Mouse (Mus musculus): Measurements from ENCODE around the gene Tppp. TPM values are rescaled to one million over a fixed set of nuclear protein-coding genes. Genes with fewer than 3 reads are reported as not detected.
"Not testable (repeated sequence)": the region's sequence is repeated elsewhere in the genome, so short reads cannot be mapped to it uniquely, and the experiment has no call there.

Gene Tppp
- polyA plus RNA-seq, 1 experiment from 2014 or later, result 5.3 TPM

- 90% methylated on average over 1 of the region's 1 CpGs for WGBS
- Histone ChIP-seq H3K4me2 (ENCODE audit: low read length) (no peak overlapping the region), H3K9me3 (ENCODE audit: control insufficient read depth, low read length) (no peaks in the 10 kb centered on the region), H3K4me1 (ENCODE audit: control insufficient read depth in 2 of 2, insufficient read depth in 2 of 2, low read length in 2 of 2) (no peaks in the 10 kb centered on the region), H3K4me3 (ENCODE audit: control insufficient read depth in 1 of 2, insufficient read depth in 1 of 2, low read depth in 1 of 2, low read length in 2 of 2) (no peak overlapping the region), H3K9ac (ENCODE audit: low read length) (no peak overlapping the region), H3K27ac (replicated peaks in 1 of 2; ENCODE audit: control insufficient read depth in 1 of 2, insufficient read depth in 1 of 2, low read depth in 2 of 2, low read length in 2 of 2) (no peak overlapping the region), H3K36me3 (ENCODE audit: control insufficient read depth, insufficient read depth, low read length) (peaks cover 43% of the 10 kb centered on the region), H3K27me3 (ENCODE audit: control insufficient read depth, insufficient read depth, low read length) (no peaks in the 10 kb centered on the region)
- no peak for ATAC-seq (ENCODE audit: insufficient number of reproducible peaks, insufficient read depth, low FRiP score, low read depth)
Measured at GRCm38 (mm10) chr13:74056194-74056593, 47.0 kb downstream of the Tppp start.

- H3K4me3 ChIP-seq (ENCODE audit: control insufficient read depth in 1 of 2, insufficient read depth in 1 of 2, low read depth in 1 of 2, low read length in 2 of 2), result no peak overlapping the region
- no peaks in the 10 kb centered on the region for H3K27me3 ChIP-seq (ENCODE audit: control insufficient read depth, insufficient read depth, low read length)
- H3K9me3 ChIP-seq (ENCODE audit: control insufficient read depth, low read length), result no peaks in the 10 kb centered on the region
- no peak overlapping the region for H3K27ac ChIP-seq (replicated peaks in 1 of 2; ENCODE audit: control insufficient read depth in 1 of 2, insufficient read depth in 1 of 2, low read depth in 2 of 2, low read length in 2 of 2)
- peaks cover 25% of the 10 kb centered on the region for H3K36me3 ChIP-seq (ENCODE audit: control insufficient read depth, insufficient read depth, low read length)
- no peak overlapping the region for H3K4me2 ChIP-seq (ENCODE audit: low read length)
- ATAC-seq (ENCODE audit: insufficient number of reproducible peaks, insufficient read depth, low FRiP score, low read depth), result no peak
- no peaks in the 10 kb centered on the region for H3K4me1 ChIP-seq (ENCODE audit: control insufficient read depth in 2 of 2, insufficient read depth in 2 of 2, low read length in 2 of 2)
- 95% methylated on average over 9 of the region's 9 CpGs for WGBS
- no peak overlapping the region for H3K9ac ChIP-seq (ENCODE audit: low read length)
Measured at GRCm38 (mm10) chr13:74058081-74058480, 48.9 kb downstream of the Tppp start.

- Histone ChIP-seq H3K27ac (replicated peaks in 1 of 2; ENCODE audit: control insufficient read depth in 1 of 2, insufficient read depth in 1 of 2, low read depth in 2 of 2, low read length in 2 of 2) (peak within 1 kb of the TSS; percentile 83 to 90), H3K9me3 (ENCODE audit: control insufficient read depth, low read length) (no peaks in the 10 kb centered on the region), H3K4me3 (ENCODE audit: control insufficient read depth in 1 of 2, insufficient read depth in 1 of 2, low read depth in 1 of 2, low read length in 2 of 2) (peak within 1 kb of the TSS; percentile 72 to 95), H3K36me3 (ENCODE audit: control insufficient read depth, insufficient read depth, low read length) (peaks cover 15% of the 10 kb centered on the region), H3K4me1 (ENCODE audit: control insufficient read depth in 2 of 2, insufficient read depth in 2 of 2, low read length in 2 of 2) (no peaks in the 10 kb centered on the region), H3K4me2 (ENCODE audit: low read length) (peak within 1 kb of the TSS; percentile 66), H3K9ac (ENCODE audit: low read length) (peak within 1 kb of the TSS; percentile 85), H3K27me3 (ENCODE audit: control insufficient read depth, insufficient read depth, low read length) (no peaks in the 10 kb centered on the region)
- 3% methylated on average over 48 of the region's 48 CpGs for WGBS
- ATAC-seq (ENCODE audit: insufficient number of reproducible peaks, insufficient read depth, low FRiP score, low read depth), result peak; percentile 90
Measured at GRCm38 (mm10) chr13:74061613-74062377, 52.6 kb downstream of the Tppp start, which contains the start of gene Cep72. TSS of gene Cep72 (minus strand) at chr13:74062299.

DNA sequence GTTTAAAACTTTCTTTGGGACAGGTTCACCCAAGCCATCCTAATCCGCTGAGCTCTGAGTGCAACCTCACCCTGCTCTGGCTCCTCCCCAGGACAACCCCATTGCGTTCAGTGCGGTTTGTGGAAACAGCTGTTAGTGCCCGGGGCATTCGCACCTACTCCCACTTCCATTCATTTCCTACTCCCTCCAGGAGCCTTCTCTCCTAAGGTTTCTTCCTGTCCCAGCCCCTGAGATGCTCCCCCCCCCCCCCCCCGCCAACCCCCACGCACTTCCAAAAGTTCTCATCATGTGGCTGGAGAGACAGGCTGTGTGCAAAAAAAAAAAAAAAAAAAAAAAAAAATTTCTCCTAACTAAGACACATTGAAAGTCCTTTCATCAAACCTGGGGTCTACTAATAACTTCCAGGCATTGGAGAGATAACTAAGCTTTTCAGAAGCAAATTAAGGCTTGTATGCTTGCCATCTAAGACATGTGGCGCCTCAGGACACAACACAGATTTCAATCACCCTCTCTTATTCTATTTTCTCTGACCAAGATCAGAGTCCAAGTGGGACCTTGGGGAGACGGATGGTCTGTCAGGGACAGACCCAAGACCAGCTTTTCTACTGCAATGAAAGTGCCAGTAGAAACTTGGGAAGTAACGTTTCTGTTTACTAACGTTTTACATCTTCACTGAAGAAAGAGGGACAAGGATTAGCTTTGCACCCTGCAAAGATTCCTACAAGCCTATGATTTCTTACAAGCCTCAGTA is 53.3 kb downstream of the Tppp start:
- Histone ChIP-seq H3K4me2 (ENCODE audit: low read length) (peak overlapping the region; percentile 66), H3K27me3 (ENCODE audit: control insufficient read depth, insufficient read depth, low read length) (no peaks in the 10 kb centered on the region), H3K36me3 (ENCODE audit: control insufficient read depth, insufficient read depth, low read length) (peaks cover 8% of the 10 kb centered on the region), H3K4me3 (ENCODE audit: control insufficient read depth in 1 of 2, insufficient read depth in 1 of 2, low read depth in 1 of 2, low read length in 2 of 2) (peak overlapping the region; percentile 72 to 95), H3K4me1 (ENCODE audit: control insufficient read depth in 2 of 2, insufficient read depth in 2 of 2, low read length in 2 of 2) (no peaks in the 10 kb centered on the region), H3K9me3 (ENCODE audit: control insufficient read depth, low read length) (no peaks in the 10 kb centered on the region), H3K27ac (replicated peaks in 1 of 2; ENCODE audit: control insufficient read depth in 1 of 2, insufficient read depth in 1 of 2, low read depth in 2 of 2, low read length in 2 of 2) (no peak overlapping the region), H3K9ac (ENCODE audit: low read length) (peak overlapping the region; percentile 85)
- ATAC-seq (ENCODE audit: insufficient number of reproducible peaks, insufficient read depth, low FRiP score, low read depth), result no peak
- 28% methylated on average over 10 of the region's 11 CpGs for WGBS

DNA sequence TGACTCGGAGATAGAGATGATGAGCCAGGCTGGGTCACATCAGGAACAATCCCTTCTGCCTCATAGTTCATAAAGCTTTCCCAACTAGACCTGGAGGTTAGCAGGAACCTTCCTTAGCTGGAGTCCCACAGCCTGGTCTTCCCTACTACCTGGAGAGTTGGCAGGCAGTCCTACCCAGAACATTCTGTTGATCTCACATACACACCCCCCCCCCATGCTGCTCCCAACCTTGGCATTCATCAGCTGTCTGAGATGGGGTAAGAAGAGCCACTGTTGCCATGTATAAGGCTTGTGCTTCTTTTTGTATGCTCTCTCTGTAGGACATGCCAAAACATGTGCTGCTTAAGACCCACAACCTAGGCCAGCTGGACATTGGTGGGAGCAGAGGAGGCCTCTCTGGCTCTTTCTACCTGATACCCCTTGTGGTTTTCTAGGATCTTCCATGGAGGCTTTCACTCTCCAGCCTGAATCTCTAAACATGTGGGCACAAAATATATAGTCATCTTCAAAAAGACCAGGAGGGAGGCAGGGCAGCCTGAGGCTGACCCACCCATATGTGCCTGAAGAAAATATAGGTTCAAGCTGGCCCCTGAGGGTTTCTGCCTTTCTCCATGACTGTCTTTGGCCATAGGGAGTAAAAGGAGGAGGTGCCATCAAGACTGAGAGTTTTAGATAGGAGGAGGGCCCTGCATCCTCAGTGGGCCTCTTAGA is 54.3 kb downstream of the Tppp start:
- Histone ChIP-seq H3K9ac (ENCODE audit: low read length) (no peak overlapping the region), H3K36me3 (ENCODE audit: control insufficient read depth, insufficient read depth, low read length) (no peaks in the 10 kb centered on the region), H3K27me3 (ENCODE audit: control insufficient read depth, insufficient read depth, low read length) (no peaks in the 10 kb centered on the region), H3K4me2 (ENCODE audit: low read length) (no peak overlapping the region), H3K4me1 (ENCODE audit: control insufficient read depth in 2 of 2, insufficient read depth in 2 of 2, low read length in 2 of 2) (no peaks in the 10 kb centered on the region), H3K9me3 (ENCODE audit: control insufficient read depth, low read length) (no peaks in the 10 kb centered on the region), H3K27ac (replicated peaks in 1 of 2; ENCODE audit: control insufficient read depth in 1 of 2, insufficient read depth in 1 of 2, low read depth in 2 of 2, low read length in 2 of 2) (no peak overlapping the region), H3K4me3 (ENCODE audit: control insufficient read depth in 1 of 2, insufficient read depth in 1 of 2, low read depth in 1 of 2, low read length in 2 of 2) (no peak overlapping the region)
- ATAC-seq (ENCODE audit: insufficient number of reproducible peaks, insufficient read depth, low FRiP score, low read depth), result no peak
- WGBS, result 65% methylated on average over 1 of the region's 1 CpGs

DNA sequence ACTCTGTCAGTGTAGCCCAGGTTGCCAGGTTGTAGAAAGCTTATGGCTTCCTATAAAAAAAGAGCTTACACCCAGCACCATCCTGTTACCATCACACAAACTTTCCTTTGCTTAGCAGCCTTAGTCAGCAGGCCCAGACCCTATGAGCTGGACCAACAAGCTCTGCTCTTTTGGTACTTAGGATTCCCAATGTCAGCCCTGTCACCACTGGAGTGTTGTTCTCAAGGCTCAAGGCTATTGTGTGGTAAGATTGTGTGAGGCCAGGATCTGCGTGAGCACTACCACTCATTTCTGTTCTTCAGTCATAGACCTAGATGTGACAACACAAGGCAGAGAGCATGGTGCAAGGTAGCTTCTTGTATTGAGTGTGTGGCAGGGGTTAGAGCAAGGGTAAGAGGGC is 57.4 kb downstream of the Tppp start:
- Histone ChIP-seq H3K4me3 (ENCODE audit: control insufficient read depth in 1 of 2, insufficient read depth in 1 of 2, low read depth in 1 of 2, low read length in 2 of 2) (no peak overlapping the region), H3K27me3 (ENCODE audit: control insufficient read depth, insufficient read depth, low read length) (no peaks in the 10 kb centered on the region), H3K9me3 (ENCODE audit: control insufficient read depth, low read length) (no peaks in the 10 kb centered on the region), H3K36me3 (ENCODE audit: control insufficient read depth, insufficient read depth, low read length) (no peaks in the 10 kb centered on the region), H3K9ac (ENCODE audit: low read length) (no peak overlapping the region), H3K4me1 (ENCODE audit: control insufficient read depth in 2 of 2, insufficient read depth in 2 of 2, low read length in 2 of 2) (no peaks in the 10 kb centered on the region), H3K4me2 (ENCODE audit: low read length) (no peak overlapping the region), H3K27ac (replicated peaks in 1 of 2; ENCODE audit: control insufficient read depth in 1 of 2, insufficient read depth in 1 of 2, low read depth in 2 of 2, low read length in 2 of 2) (no peak overlapping the region)
- WGBS, result 72% methylated on average over 1 of the region's 1 CpGs
- no peak for ATAC-seq (ENCODE audit: insufficient number of reproducible peaks, insufficient read depth, low FRiP score, low read depth)

- 33% methylated on average over 1 of the region's 1 CpGs for WGBS
- ATAC-seq (ENCODE audit: insufficient number of reproducible peaks, insufficient read depth, low FRiP score, low read depth); H3K4me3 ChIP-seq (ENCODE audit: control insufficient read depth in 1 of 2, insufficient read depth in 1 of 2, low read depth in 1 of 2, low read length in 2 of 2); H3K36me3 ChIP-seq (ENCODE audit: control insufficient read depth, insufficient read depth, low read length); H3K4me1 ChIP-seq (ENCODE audit: control insufficient read depth in 2 of 2, insufficient read depth in 2 of 2, low read length in 2 of 2); H3K4me2 ChIP-seq (ENCODE audit: low read length); H3K9ac ChIP-seq (ENCODE audit: low read length); H3K9me3 ChIP-seq (ENCODE audit: control insufficient read depth, low read length); H3K27ac ChIP-seq (replicated peaks in 1 of 2; ENCODE audit: control insufficient read depth in 1 of 2, insufficient read depth in 1 of 2, low read depth in 2 of 2, low read length in 2 of 2); H3K27me3 ChIP-seq (ENCODE audit: control insufficient read depth, insufficient read depth, low read length): not testable (repeated sequence)
Measured at GRCm38 (mm10) chr13:74071244-74071643, 62.0 kb downstream of the Tppp start.
